Mouse (Mus musculus) brain, embryonic 14.5 days (tissue): ENCODE measurements around the gene Prpf6.

Experiments
- CTCF ChIP-seq: fragments of 200-500 bp; IDR thresholded peaks from 2 replicates; pipeline ENCODE4 v1.5.1; 2012; ENCODE audit warnings: inconsistent platforms, mild to moderate bottlenecking, moderate library complexity, borderline replicate concordance; ENCODE audit not compliant: insufficient read depth, insufficient read length; ENCODE audit errors: extremely low read depth
- POLR2A ChIP-seq: fragments of 200-500 bp; IDR thresholded peaks from 2 replicates; pipeline ENCODE4 v1.6.1; 2012; ENCODE audit warnings: mild to moderate bottlenecking, inconsistent platforms, borderline replicate concordance; ENCODE audit not compliant: poor library complexity, insufficient read depth, insufficient read length, severe bottlenecking; ENCODE audit errors: extremely low read depth

DNA sequence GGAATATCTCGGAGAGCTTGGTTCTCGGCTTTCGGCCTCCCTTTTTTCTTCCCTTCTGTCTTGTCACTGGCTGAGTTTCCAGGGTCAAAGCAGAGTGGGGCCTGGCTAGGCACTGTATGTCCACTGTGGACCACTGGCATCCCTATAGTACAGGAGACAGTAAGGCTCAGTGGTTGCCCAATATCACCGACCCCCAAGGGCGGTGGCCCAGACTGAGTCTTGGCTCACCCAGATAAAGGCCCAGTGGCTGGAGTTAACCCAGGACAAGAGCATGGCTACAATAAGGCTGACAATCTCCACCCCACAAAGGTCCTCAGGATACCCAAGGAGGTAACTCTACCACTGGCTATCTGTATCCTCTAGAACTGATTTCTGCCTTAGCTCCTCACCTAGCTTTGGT lies 1.2 kb upstream of the Prpf6 start:
- TF ChIP-seq CTCF (no peak), POLR2A (no peak)
